Mouse (Mus musculus) heart, embryonic 16.5 days (tissue): ENCODE measurements at regions not wholly inside any gene's neighbourhood (a gene's known extent, or its start where the extent isn't known, plus 50 kb on each side); places are given as distances from the start of the nearest gene placed in this dataset.

Experiments
- ATAC-seq: fragments of 200-750 bp; cut with Nextera tagmentation; replicated peaks from 2 replicates; pipeline ENCODE4 v1.8.0; 2017; ENCODE audit warnings: moderate number of reproducible peaks; ENCODE audit not compliant: insufficient read depth, low FRiP score; ENCODE audit errors: extremely low read depth
- H3K27ac ChIP-seq: fragments of 300-500 bp; sonication (generic); 2 replicates; pipeline ENCODE4 v1.5.1; 2014; ENCODE audit warnings: mild to moderate bottlenecking, low read length, control low read depth, moderate library complexity
- H3K27me3 ChIP-seq: fragments of 300-500 bp; sonication (generic); 2 replicates; pipeline ENCODE4 v1.6.1; 2014; ENCODE audit warnings: low read length, mixed read lengths; ENCODE audit not compliant: control insufficient read depth, insufficient read depth
- H3K36me3 ChIP-seq: fragments of 300-500 bp; sonication (generic); 2 replicates; pipeline ENCODE4 v1.6.1; 2014; ENCODE audit not compliant: control insufficient read depth, insufficient read depth
- H3K4me1 ChIP-seq: fragments of 300-500 bp; sonication (generic); 2 replicates; pipeline ENCODE4 v1.6.1; 2014; ENCODE audit warnings: low read length, mixed read lengths; ENCODE audit not compliant: control insufficient read depth, insufficient read depth
- H3K4me2 ChIP-seq: fragments of 300-500 bp; sonication (generic); 2 replicates; pipeline ENCODE4 v1.6.1; 2014; ENCODE audit warnings: low read depth, mild to moderate bottlenecking, control low read depth, low read length
- H3K4me3 ChIP-seq: fragments of 300-500 bp; sonication (generic); 2 replicates; pipeline ENCODE4 v1.5.1; 2014; ENCODE audit warnings: mild to moderate bottlenecking, control low read depth, low read length
- H3K9ac ChIP-seq: fragments of 300-500 bp; sonication (generic); 2 replicates; pipeline ENCODE4 v1.6.1; 2014; ENCODE audit warnings: low read length, control low read depth
- H3K9me3 ChIP-seq: fragments of 300-500 bp; sonication (generic); replicated peaks from 2 replicates; pipeline ENCODE4 v1.6.1; 2016; ENCODE audit warnings: low read length; ENCODE audit not compliant: control insufficient read depth
- WGBS: fragments of 180-500 bp; shearing (Covaris S2); extraction: QIAGEN DNeasy Blood & Tissue Kit; methylation state at CpG from one replicate; pipeline ENCODE4 v1.1.7; 2014; 5-methylcytosine and 5-hydroxymethylcytosine counted together

DNA sequence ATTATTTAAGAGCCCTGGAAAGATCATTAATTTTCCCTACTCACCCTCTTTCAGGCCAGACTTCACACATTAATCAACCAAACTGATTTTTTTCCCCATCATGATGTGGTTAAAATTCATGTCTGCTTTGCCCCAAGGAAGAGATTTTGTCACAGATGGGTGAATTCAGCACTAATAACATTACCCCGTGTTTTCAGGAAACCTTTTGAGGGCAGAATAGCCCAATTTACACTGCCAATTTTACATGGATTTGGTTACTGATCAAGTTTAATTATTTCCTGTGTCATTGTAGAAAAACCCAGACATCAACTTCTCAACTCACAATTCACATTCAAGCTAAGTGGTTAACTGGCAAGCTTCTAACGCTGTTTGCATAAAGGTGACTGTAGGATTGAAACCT, 233.4 kb downstream of the Hdgfl1 start:
- Histone ChIP-seq H3K27ac (no peak overlapping the region), H3K27me3 (no peaks in the 10 kb centered on the region), H3K36me3 (no peaks in the 10 kb centered on the region), H3K4me3 (no peak overlapping the region), H3K4me2 (no peak overlapping the region), H3K4me1 (no peaks in the 10 kb centered on the region), H3K9me3 (no peaks in the 10 kb centered on the region), H3K9ac (no peak overlapping the region)
- ATAC-seq = no peak
- WGBS = 63% methylated on average over 2 of the region's 2 CpGs

DNA sequence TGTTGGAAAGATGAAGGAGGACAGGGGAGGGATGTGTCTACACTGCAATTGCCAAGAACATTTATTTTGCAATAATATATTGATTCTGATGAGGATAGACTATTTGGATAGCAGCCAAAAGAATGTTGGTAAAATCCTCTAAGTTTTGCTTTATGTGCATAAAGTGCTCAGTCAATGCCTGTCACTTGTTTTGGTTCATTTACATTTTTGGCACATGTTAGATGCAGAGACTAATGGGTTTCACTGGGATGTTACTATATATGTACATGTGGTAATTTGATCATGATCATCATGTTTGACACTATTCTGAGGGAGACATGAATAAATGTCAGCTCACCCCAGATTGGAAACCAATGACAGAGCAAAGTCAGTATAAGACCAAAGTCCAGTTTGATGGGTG, 237.2 kb downstream of the Hdgfl1 start:
- Histone ChIP-seq H3K27ac (no peak overlapping the region), H3K4me2 (no peak overlapping the region)
- ATAC-seq = no peak

DNA sequence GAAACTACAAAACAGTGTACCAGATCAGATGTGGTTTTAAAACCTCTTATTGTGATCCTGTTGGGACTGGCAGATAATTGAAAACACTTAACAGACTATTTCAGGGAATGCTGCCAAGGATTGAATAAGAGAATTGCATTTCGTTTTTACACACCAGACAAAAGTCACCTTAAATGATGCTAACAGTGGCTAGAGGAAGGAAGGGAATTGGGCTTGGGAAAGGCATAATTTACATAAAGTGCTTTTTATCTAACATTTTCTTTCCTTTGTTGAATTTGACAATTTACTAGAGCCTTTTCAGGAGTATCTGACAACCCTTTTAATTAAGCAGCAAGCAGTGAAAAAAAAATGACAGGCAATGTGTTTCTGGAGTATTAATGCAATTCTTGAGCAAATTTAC, 250.9 kb downstream of the Hdgfl1 start:
- no peaks in the 10 kb centered on the region for H3K4me1 ChIP-seq
- H3K4me3 ChIP-seq = no peak overlapping the region
- no peaks in the 10 kb centered on the region for H3K27me3 ChIP-seq
- no peaks in the 10 kb centered on the region for H3K9me3 ChIP-seq
- no peak overlapping the region for H3K27ac ChIP-seq
- no peaks in the 10 kb centered on the region for H3K36me3 ChIP-seq
- H3K4me2 ChIP-seq = no peak overlapping the region
- no peak overlapping the region for H3K9ac ChIP-seq
- no peak for ATAC-seq
- 18% methylated on average over 1 of the region's 1 CpGs for WGBS

More for the DNA sequence above, 237.2 kb downstream of the Hdgfl1 start:
- H3K36me3 ChIP-seq = no peaks in the 10 kb centered on the region
- H3K9ac ChIP-seq = no peak overlapping the region
- no peaks in the 10 kb centered on the region for H3K4me1 ChIP-seq
- H3K27me3 ChIP-seq = no peaks in the 10 kb centered on the region
- H3K9me3 ChIP-seq = no peaks in the 10 kb centered on the region
- no peak overlapping the region for H3K4me3 ChIP-seq

GRCm38 (mm10) chr13:26518425-26518824, 251.5 kb downstream of the Hdgfl1 start:
- WGBS = 55% methylated on average over 5 of the region's 5 CpGs
- H3K36me3 ChIP-seq = no peaks in the 10 kb centered on the region
- ATAC-seq = no peak

GRCm38 (mm10) chr13:26517646-26518045, 252.3 kb downstream of the Hdgfl1 start:
- no peak for ATAC-seq
- 68% methylated on average over 4 of the region's 4 CpGs for WGBS
- no peak overlapping the region for H3K27ac ChIP-seq
- H3K9me3 ChIP-seq = no peaks in the 10 kb centered on the region
- no peaks in the 10 kb centered on the region for H3K27me3 ChIP-seq
- no peak overlapping the region for H3K4me3 ChIP-seq
- H3K4me2 ChIP-seq = no peak overlapping the region
- H3K36me3 ChIP-seq = no peaks in the 10 kb centered on the region
- no peak overlapping the region for H3K9ac ChIP-seq
- H3K4me1 ChIP-seq = no peaks in the 10 kb centered on the region

More at GRCm38 (mm10) chr13:26518425-26518824, 251.5 kb downstream of the Hdgfl1 start:
- Histone ChIP-seq H3K9me3 (no peaks in the 10 kb centered on the region), H3K4me3 (no peak overlapping the region), H3K9ac (no peak overlapping the region), H3K4me2 (no peak overlapping the region), H3K4me1 (no peaks in the 10 kb centered on the region), H3K27me3 (no peaks in the 10 kb centered on the region), H3K27ac (no peak overlapping the region)

DNA sequence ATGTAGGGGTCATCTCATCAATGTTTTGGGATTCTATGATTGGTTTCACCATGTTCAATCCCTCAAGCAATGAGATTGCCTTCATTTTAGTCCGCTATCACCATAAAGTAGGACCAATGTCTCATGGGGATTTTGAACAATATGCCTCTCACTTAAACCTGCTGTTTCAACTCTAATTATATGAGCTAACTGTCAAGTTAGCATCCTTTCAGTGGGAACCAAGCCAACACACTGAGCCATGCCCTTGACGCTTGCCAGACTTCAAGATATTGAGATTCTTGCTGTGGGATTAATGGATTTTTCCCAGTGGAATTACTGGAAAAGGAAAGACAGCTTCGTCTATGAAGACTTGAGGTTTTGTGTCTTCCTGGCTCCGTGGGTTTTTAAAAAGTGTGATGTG, 259.5 kb downstream of the Hdgfl1 start:
- H3K4me2 ChIP-seq = no peak overlapping the region
- WGBS = 59% methylated on average over 4 of the region's 4 CpGs
- no peaks in the 10 kb centered on the region for H3K27me3 ChIP-seq
- no peaks in the 10 kb centered on the region for H3K9me3 ChIP-seq
- ATAC-seq = no peak
- H3K36me3 ChIP-seq = no peaks in the 10 kb centered on the region
- no peak overlapping the region for H3K4me3 ChIP-seq
- H3K27ac ChIP-seq = no peak overlapping the region
- no peak overlapping the region for H3K9ac ChIP-seq
- no peaks in the 10 kb centered on the region for H3K4me1 ChIP-seq

DNA sequence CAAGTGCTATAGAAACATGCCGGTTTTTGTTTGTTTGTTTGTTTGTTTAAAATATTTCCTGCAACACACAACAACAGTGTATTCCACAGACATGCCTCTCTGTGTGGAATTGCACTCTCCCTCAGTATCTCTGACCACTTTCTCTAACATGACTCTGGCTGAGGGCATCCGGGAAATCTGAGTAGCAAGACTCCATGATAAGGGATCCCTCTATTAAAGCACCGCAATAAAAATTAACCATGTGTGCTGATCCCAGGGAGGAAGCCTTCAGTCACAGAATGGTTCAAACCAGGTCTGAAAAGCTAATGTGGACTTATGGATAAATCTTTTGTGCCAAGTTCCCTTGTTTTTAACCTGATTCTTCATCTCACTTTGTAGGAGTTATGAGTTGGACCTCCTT, 260.1 kb downstream of the Hdgfl1 start:
- Histone ChIP-seq H3K27me3 (no peaks in the 10 kb centered on the region), H3K9ac (no peak overlapping the region), H3K36me3 (no peaks in the 10 kb centered on the region), H3K9me3 (no peaks in the 10 kb centered on the region), H3K27ac (no peak overlapping the region), H3K4me1 (no peaks in the 10 kb centered on the region), H3K4me3 (no peak overlapping the region), H3K4me2 (no peak overlapping the region)
- WGBS = 71% methylated on average over 3 of the region's 3 CpGs
- no peak for ATAC-seq

GRCm38 (mm10) chr13:26503744-26504143, 266.2 kb downstream of the Hdgfl1 start:
- Histone ChIP-seq H3K4me2 (no peak overlapping the region), H3K9ac (no peak overlapping the region), H3K27me3 (no peaks in the 10 kb centered on the region), H3K4me1 (no peaks in the 10 kb centered on the region), H3K27ac (no peak overlapping the region), H3K9me3 (no peaks in the 10 kb centered on the region), H3K4me3 (no peak overlapping the region), H3K36me3 (no peaks in the 10 kb centered on the region)
- WGBS = 96% methylated on average over 1 of the region's 1 CpGs
- ATAC-seq = no peak

- no peak for ATAC-seq
- Histone ChIP-seq H3K27ac (no peak overlapping the region), H3K9me3 (no peaks in the 10 kb centered on the region), H3K36me3 (no peaks in the 10 kb centered on the region), H3K27me3 (no peaks in the 10 kb centered on the region), H3K4me2 (no peak overlapping the region), H3K4me1 (no peaks in the 10 kb centered on the region), H3K9ac (no peak overlapping the region), H3K4me3 (no peak overlapping the region)
- 73% methylated on average over 2 of the region's 2 CpGs for WGBS
Measured at GRCm38 (mm10) chr13:26497086-26497485, 272.9 kb downstream of the Hdgfl1 start.

DNA sequence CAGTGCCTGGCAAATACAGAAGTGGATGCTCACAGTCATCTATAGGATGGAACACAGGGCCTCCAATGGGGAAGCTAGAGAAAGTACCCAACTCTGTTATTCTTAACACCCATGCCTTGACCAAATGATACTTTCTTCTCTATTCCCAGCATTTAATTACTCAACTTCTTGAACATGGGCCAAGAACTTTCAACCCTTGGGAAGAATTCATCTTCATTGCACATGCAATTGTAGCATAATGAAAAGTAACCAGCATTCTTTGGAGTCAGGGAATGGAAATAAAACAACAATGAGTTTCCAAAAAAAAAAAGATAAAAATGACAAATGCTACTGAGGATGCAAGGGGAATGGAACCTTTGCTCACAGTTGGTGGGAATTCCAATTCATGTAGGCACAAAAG, 274.1 kb downstream of the Hdgfl1 start:
- Histone ChIP-seq H3K4me2 (no peak overlapping the region), H3K4me1 (no peaks in the 10 kb centered on the region), H3K9me3 (no peaks in the 10 kb centered on the region), H3K36me3 (no peaks in the 10 kb centered on the region), H3K27ac (no peak overlapping the region), H3K27me3 (no peaks in the 10 kb centered on the region), H3K9ac (no peak overlapping the region), H3K4me3 (no peak overlapping the region)
- ATAC-seq = no peak
